Mouse (Mus musculus) CH12F3 (cell line): ENCODE data around the gene Gpr4.

ENCODE experiments used
- in situ Hi-C: fragments of 300-500 bp; cut with MboI; formaldehyde crosslinking; loops from 2 replicates; pipeline ENCODE4 v1.14.3; 2020; ENCODE audit warnings: low sequenced_read_pairs

Gene Gpr4

DNA sequence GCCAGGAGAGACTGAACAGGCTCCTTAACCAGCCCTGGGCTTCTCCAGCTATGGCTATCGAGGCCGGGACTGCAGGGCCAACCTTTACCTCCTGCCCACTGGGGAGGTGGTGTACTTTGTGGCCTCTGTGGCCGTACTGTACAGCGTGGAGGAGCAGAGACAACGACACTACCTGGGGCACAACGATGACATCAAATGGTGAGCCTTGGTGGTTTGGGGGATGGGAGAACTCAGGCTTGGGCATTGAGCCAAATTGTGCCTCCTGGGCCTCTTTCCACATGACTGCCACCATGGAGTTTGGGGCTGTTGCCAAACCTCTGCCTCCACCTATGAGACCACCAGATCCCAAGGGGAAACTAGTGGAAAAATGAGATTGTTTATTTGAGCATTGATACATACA lies 27.6 kb upstream of the Gpr4 start:
- in situ Hi-C loops, result no loop called here

DNA sequence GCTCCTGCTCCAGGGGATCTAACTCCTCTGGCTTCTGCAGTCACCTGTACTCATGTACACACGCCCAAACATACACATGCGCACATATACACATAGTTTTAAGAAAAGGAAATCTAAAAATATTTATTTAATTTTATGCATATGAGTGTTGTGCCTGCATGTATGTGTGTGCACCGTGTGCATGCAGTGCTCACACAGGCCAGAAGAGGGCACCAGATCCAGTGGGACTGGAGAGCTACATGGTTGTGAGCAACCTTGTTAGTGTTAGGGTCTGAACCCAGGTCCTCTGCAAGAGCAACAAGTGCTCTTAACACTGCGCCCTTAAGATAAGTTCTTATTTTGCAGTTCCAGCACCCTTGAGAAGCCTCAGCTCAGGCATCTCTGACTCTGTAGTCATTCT lies 17.7 kb upstream of the Gpr4 start:
- in situ Hi-C loops, result loop anchor here (10.0 kb wide), 1 partner anchor 90 kb away; the partner anchor contains the start of genes Ppm1n and Rtn2

DNA sequence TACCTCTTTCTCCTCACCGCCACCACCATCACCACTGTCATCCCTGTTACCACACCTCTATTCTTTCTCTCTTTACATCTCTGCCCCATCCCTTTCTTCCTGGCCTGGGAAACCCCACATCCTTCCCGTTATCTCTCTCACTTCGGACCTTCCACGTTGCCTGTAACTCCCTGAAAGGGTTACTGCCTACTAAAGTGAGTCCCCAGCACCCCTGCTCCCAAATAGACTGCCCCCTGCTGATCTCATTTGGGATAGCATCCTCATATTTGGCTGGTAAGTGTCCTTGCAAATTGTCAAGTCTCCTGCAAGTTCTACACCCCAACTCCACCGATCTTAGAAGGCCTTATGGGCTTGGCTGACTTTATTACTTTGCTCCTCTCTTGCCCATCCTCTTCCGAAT lies 15.7 kb upstream of the Gpr4 start:
- in situ Hi-C loops, result loop anchor here (10.0 kb wide), 1 partner anchor 88 kb away; the partner anchor contains the start of genes Ppm1n and Rtn2

DNA sequence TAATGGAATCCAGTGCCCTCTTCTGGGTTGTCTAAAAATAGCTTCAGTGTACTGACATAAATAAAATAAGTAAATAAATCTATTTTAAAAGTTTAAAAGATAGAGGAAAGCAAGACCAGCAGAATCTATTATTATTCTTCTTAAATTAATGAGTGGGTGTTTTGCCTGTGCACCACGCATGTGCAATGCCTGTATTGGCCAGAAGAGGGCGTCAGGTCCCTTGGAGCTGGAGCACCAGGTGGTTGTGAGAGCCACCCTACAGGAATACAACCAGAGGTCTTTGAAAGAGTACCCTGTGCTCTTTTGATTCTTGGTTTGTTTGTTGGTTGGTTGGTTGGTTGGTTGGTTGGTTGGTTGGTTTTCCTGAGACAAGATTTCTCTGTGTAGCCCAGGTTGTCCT lies 14.4 kb upstream of the Gpr4 start:
- in situ Hi-C loops, result loop anchor here (10.0 kb wide), 1 partner anchor 87 kb away; the partner anchor contains the start of genes Ppm1n and Rtn2

DNA sequence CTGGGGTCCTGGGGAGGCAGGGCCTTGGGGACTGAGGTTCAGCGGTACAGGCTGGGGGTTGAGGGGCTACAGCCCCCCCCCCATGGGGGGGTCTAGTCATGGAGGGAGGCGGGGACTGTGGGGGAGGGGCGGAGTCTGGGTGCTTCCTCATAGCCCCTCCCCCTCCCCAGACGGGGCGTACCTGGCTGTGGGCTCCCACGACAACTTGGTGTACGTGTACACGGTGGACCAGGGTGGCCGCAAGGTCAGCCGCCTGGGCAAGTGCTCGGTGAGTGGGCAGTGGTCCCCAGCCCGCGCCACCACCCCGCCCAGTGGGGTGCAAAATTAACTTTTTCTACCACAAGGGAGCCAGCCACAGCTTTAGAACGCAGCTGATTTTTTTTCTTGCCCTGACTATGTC lies 10.7 kb upstream of the Gpr4 start:
- in situ Hi-C loops, result no loop called here

DNA sequence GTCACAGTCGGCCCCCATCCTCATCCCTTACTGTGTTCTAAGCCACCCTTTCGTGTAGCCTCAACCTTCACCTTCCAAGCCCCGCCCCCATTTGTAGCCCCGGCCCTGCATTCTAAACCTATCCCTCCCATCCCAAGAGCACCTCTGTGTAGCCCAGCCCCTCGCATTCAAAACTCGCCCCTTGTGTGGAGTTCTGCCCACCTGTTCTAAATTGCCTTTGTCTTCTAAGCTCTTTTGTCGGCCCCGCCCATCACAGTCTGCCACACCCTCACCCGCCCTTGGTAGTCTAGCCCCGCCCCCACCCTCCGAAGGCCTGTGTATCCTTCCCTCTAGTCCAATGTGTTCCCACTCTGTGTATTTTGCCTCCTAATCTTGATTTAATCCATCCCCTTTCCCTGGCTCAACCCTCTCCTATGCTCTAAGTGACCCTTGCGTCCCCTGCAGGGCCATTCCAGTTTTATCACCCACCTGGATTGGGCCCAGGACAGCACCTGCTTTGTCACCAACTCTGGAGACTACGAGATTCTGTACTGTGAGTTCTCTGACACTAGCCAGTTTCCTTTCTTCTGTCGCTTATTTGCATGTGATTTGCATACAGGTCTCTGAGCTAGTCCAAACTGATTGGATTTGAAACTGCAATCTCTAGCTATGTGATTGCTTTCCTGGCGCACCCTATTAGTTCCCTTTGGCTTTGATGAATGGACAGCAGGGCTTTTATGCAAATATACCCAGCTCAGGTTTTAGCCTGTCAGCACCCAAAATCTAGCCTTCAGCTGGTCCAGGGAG lies 10.1 kb upstream of the Gpr4 start:
- in situ Hi-C loops, result no loop called here

DNA sequence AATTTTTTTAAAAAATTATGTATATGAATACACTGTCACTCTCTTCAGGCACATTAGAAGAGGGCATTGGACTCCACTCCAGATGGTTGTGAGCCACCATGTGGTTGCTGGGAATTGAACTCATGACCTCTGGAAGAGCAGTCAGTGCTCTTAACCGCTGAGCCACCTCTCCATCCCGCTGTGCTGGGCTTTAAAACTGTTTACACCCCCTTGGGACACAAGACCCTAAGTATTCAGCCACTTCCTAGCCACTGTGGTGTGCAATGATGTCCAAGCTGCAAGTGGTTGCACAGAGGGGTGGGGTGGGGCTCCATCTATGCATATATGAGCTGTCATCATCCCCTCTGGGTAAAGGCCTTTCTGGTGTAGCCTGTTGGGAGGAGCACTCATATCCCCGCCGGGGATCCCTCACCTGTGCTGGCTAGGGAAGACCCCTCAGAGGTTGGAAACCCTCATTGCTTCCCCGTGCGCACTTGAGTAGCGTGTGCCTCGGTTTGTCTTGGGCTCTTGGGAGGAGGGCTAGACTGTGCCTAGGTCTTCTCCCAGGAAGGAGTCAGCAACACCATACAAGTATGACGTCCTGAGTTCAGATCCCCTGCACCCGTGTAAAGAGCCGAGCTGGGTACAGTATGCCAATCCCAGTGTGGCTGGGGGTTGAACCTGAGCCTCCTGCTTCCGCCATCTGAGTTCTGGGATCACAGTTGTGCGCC lies 4.0 kb upstream of the Gpr4 start:
- in situ Hi-C loops, result no loop called here

DNA sequence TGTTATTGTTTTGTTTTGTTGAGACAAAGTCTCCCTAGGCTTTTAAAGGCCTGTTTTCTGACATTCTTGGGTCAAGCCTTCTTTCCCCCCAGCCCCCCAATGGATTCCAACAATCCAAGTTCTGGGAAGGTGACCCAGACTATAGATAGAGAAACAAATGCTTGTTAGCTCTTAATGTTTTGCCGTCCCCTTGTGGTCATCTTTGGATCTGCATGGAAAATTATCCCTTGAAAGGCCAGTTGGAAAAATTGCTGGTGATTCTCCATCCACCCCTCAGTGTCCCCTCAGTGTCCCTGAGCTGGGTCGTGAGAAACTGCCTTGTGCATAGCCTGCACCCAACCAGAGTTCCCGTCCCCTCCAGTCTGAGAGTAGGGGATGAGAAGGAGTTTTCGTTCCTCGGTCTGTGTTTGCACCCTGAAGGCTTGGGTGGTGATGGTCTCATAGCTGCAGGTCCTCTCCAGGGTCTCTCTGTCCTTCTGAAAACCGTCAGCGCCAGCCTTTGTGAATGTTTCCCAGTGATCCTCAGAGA lies 3.3 kb upstream of the Gpr4 start:
- in situ Hi-C loops, result no loop called here

DNA sequence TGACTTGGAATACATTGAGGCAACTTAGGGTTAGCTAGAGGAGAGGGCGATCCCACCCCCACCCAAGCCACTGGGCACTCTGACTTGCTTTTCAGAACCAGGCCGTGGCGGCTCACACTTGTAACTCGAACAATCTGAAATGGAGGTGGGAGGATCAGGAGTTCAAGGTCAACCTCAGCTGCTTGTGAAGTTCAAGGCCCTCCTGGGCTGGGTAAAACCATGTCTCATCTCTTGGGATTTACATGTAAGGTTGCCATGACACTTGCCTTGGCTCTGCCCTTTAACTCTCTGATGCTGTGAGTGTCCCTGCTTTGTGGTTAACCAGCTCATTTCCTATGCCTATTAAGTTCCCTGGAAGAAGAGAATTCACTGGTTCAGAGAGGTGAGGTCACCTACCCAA lies 2.8 kb upstream of the Gpr4 start:
- in situ Hi-C loops, result no loop called here

DNA sequence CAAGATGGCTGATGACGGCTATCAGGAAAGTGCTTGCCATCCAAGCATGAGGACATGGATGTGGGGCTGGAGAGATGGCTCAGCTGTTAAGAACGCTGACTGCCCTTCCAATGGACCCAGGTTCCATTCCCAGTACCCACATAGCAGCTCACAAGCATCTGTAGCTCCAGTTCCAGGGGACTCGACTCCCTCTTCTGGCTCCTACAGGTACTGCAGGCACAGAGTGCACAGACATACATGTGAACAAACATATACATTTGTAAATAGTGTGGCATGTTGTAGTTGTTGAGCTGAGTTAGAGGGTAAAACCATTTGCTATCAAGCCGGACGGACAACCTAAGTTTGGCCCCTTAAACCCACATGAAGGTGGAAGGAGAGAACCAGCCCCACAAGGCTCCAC lies 2.3 kb upstream of the Gpr4 start:
- in situ Hi-C loops, result no loop called here

DNA sequence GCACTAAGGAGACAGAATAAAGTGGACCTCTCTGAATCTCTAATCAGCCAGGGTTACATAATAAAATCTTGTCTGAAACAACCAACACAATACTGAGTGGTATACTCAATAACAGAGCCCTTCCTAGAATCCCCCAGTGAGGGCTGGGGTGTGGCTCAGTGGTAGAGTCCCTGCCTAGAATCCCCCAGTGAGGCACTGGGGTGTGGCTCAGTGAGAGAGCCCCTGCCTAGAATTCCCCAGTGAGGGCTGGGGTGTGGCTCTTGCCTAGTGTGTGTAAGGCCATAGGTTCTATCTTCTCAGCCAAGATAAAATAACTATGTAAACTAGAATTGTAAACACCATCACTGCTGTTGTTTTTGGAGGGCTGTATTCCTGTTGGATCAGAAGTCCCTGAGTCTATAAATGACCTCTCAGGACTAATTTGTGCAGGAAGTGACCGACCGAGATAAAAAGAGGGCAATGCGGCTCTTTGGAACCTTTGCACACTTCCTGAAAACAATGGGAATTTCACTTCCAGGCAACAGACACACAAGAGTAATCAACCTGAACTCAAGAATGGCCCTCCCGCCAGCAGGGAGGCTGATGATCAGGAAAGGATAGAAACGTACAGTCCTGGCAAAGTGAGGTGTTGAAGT lies 1.2 kb upstream of the Gpr4 start:
- in situ Hi-C loops, result no loop called here

DNA sequence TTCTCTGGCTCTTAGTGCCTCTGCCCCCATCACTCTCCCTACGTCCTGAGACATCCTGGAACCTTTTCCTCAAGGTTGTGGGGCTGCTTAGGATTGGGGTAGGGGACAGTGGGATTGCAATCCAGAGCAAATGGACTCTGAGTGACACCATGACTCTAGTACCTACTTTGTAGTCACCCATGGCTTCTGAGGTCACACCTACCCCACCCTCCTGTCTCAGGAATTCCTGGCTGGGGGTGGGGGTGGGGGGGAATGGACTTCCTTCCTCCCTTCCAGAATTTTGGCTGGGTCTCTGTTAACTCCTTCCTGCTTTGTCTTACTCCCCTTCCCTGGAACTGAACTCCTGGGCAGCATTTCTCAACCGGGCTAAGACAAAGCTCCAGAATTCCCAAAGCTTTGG lies 1.0 kb downstream of the Gpr4 start:
- in situ Hi-C loops, result no loop called here

DNA sequence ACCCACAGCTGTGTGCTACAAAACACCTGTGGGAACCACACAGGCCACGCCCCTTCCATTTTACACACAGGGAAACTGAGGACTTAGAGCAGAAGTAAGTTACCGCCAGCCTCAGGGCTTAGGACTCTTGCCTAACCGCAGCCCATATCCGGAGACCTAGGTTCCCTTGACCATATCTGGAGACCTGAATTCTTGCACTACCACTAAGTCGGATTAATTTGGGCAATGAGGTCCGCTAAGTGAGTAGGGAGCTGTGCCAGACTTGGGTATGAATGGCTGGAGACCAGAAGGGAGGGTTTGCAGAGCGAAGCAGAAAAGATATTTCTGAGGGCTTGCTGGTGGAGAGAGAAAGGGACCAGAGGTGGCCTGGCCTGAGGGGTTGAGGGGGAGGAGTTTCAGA lies 2.0 kb downstream of the Gpr4 start:
- in situ Hi-C loops, result no loop called here

DNA sequence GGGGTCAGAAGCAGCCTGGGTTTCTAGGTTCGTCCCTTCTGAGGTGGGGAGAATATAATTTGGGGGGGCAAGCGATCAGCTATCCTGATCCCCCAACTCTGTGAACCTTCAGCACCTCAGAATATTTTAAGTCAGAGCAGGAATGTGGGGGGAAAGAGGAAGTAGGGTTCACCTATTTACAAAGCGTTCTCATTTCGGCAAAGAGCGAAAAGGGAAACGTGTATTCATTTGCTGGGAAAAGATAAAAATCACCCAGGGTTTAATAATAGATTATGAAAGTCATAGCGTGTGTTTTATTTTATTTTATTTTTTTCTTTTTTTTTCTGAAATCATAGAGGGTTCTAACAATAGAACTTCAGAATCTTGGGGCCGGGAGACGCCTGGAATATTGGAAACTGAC lies 2.6 kb downstream of the Gpr4 start:
- in situ Hi-C loops, result loop anchor here (5.0 kb wide), 1 partner anchor 67 kb away; the partner anchor contains the start of genes Ppm1n and Rtn2

DNA sequence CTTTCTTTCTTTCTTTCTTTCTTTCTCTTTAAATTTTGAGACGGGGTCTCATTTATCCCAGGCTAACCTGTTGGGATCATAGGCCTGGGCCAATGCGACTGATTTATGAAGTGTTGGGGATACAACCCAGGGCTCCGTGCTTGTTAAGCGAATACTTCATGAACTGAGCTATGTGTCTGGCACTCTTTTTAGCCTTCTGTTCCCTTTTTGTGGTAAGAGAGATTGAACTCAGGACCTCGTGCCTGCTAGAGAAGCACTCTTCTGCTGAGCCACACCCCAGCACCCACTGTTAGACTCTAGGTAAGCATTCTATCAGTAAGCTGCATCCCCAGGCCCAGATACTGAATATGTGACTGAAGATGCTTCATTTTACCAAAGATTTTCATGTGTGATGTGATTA lies 5.2 kb downstream of the Gpr4 start:
- in situ Hi-C loops, result loop anchor here (5.0 kb wide), 1 partner anchor 65 kb away; the partner anchor contains the start of genes Ppm1n and Rtn2

DNA sequence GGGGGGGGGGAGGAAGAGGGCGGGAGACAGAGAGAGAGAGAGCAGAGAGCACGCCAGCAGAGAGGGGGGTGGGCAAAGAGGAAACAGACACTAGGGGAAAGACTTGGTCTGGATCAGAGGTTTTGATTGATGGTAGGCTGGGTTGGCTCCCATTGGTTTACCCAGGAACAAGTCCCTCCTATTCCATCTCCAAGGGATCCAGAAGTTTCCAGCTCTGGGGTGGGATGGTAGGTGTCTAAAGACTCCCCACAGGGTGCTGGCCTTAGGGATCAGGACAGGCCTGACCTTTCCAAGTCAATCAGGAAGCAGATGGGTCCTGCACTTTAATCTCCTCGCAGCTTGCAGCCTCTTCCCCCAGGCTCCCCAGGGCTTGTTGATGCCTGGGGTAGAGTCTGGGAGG lies 5.6 kb downstream of the Gpr4 start:
- in situ Hi-C loops, result loop anchor here (5.0 kb wide), 1 partner anchor 64 kb away; the partner anchor contains the start of genes Ppm1n and Rtn2

DNA sequence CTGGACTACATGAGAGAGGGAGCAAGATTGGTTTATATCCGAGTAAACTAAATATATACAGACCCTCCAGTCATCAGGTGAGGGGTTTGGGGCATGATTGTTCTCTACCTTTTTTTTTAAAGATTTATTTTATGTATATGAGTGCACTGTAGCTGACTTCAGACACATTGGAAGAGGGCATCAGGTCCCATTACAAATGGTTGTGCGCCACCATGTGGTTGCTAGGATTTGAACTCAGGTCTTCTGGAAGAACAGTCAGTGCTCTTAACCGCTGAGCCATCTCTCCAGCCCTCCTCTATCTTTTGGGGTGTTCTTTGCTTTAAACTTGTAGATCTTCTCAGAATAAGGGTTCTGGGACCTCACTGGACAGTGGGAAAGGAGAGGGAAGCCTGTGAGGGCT lies 7.7 kb downstream of the Gpr4 start:
- in situ Hi-C loops, result no loop called here

DNA sequence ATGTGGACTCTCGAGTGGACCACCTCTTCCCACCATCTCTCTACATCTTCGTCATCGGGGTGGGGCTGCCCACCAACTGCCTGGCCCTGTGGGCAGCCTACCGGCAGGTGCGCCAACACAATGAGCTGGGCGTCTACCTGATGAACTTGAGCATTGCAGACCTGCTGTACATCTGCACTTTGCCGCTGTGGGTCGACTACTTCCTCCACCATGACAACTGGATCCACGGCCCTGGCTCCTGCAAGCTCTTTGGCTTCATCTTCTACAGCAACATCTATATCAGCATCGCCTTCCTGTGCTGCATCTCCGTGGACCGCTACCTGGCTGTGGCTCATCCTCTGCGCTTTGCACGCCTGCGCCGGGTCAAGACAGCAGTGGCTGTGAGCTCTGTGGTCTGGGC lies 9.9 kb downstream of the Gpr4 start:
- in situ Hi-C loops, result no loop called here

DNA sequence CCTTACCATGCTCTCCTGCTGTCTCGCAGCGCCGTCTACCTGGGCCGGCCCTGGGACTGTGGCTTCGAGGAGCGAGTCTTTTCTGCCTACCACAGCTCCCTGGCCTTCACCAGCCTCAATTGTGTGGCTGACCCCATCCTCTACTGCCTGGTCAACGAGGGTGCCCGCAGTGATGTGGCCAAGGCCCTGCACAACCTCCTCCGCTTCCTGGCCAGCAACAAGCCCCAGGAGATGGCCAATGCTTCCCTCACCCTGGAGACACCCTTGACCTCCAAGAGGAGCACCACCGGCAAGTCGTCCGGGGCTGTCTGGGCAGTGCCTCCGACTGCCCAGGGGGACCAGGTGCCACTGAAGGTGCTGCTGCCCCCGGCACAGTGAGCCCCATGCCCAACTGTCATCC lies 10.5 kb downstream of the Gpr4 start:
- in situ Hi-C loops, result no loop called here

DNA sequence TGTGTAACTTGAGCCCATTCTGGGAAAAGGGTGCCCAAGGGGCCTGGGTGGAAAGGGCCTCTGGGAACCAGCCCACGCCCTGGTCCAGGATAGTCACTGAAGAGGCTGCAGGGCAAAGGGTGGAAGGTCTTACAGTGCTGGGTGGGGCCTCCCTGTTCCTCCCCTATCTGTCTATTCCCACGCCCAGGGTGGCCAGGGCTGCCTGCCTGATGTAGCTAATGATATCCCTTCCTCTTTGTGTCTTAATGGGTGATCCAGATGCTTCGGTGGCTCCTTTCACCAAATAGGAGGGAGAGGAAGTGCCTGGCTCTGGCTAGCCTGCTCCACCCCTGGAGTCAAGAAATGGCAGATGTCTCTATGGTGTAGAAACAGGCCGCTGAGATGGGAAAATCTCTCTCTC lies 12.6 kb downstream of the Gpr4 start:
- in situ Hi-C loops, result no loop called here
